Mouse (Mus musculus): ENCODE measurements around the gene Ccdc24.

DNA sequence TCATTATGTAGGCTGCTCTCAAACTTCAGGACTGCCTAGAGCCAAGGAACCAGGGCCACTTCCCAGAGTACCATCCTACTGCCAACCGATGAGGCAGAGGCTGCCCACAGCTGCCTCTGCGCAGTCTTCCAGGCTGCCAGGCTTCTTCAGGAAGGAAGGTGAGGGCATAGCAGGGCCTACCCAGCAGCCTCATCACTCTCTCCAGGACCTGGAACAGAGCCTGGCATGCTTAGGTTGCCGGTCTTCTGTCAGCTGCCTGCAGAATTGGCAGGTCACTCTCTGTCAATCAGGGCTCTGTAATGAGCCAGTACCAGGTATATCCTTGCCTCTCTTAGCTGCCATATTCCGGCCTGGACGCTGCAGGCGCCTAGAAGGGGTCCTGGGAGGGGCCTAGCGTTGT lies 22.2 kb downstream of the Ccdc24 start:
- TF ChIP-seq CTCF (IDR thresholded peaks at IDR 0.05; ENCODE audit: low read depth, low read length): no peak
- no peak for TF ChIP-seq POLR2A (IDR thresholded peaks at IDR 0.05; ENCODE audit: extremely low read depth, insufficient read depth, low read length)
